Mouse (Mus musculus) neural tube, embryonic 15.5 days (tissue): ENCODE data around the gene Naa35. TPM values are rescaled to one million over a fixed set of nuclear protein-coding genes. Genes with fewer than 3 reads are reported as not detected.

Experiments used
- ATAC-seq: fragments of 200-750 bp; cut with Nextera tagmentation; 2 replicates; pipeline ENCODE4 v1.8.0; 2017; ENCODE audit warnings: mild to moderate bottlenecking, moderate TSS enrichment, moderate library complexity; ENCODE audit not compliant: low FRiP score
- H3K27ac ChIP-seq: fragments of 300-500 bp; sonication (generic); replicated peaks from 2 replicates; pipeline ENCODE4 v1.5.1; 2015; ENCODE audit warnings: mild to moderate bottlenecking, inconsistent platforms
- H3K27me3 ChIP-seq: fragments of 300-500 bp; sonication (generic); replicated peaks from 2 replicates; pipeline ENCODE4 v1.6.1; 2015; ENCODE audit warnings: inconsistent platforms
- H3K36me3 ChIP-seq: fragments of 300-500 bp; sonication (generic); 2 replicates; pipeline ENCODE4 v1.6.1; 2015; ENCODE audit warnings: inconsistent platforms
- H3K4me1 ChIP-seq: fragments of 300-500 bp; sonication (generic); 2 replicates; pipeline ENCODE4 v1.6.1; 2015; ENCODE audit warnings: inconsistent platforms
- H3K4me2 ChIP-seq: fragments of 300-500 bp; sonication (generic); 2 replicates; pipeline ENCODE4 v1.6.1; 2015; ENCODE audit warnings: inconsistent platforms, mild to moderate bottlenecking, moderate library complexity
- H3K4me3 ChIP-seq: fragments of 300-500 bp; sonication (generic); replicated peaks from 2 replicates; pipeline ENCODE4 v1.5.1; 2015; ENCODE audit warnings: mild to moderate bottlenecking, inconsistent platforms
- H3K9ac ChIP-seq: fragments of 300-500 bp; sonication (generic); replicated peaks from 2 replicates; pipeline ENCODE4 v1.6.1; 2015; ENCODE audit warnings: mild to moderate bottlenecking, inconsistent platforms
- H3K9me3 ChIP-seq: fragments of 300-500 bp; sonication (generic); replicated peaks from 2 replicates; pipeline ENCODE4 v1.6.1; 2016; ENCODE audit warnings: inconsistent platforms
- WGBS: fragments of 180-500 bp; shearing (Covaris S2); methylation state at CpG from one replicate; pipeline ENCODE4 v1.1.7; 2015; ENCODE audit warnings: mixed read lengths; 5-methylcytosine and 5-hydroxymethylcytosine counted together
- polyA plus RNA-seq: library from polyadenylated mRNA; unstranded; fragments of >200 nt; fragmentation: Nextera tagmentation; extraction: Ambion mirVana; gene quantifications from 2 replicates; pipeline ENCODE4 v1.2.1, GENCODE M21; 2015

Gene Naa35
- polyA plus RNA-seq, 1 experiment from 2014 or later: 131 TPM

DNA sequence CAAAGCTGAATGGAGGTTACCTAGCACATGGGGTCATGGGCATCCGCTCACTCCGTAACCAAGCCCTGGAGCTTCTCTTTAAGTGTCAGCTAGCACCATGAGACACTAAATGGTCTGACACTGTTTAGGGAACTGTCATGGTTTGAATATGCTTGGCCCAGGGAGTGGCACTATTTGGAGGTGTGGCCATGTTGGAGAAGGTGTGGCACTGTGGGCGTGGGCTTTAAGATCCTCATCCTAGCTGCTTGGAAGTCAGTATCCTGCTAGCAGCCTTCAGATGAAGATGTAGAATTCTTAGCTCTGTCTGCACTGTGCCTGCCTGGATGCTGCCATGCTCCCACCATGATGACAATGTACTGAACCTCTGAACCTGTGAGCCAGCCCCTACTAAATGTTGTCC lies 75.3 kb downstream of the Naa35 start:
- no peak overlapping the region for H3K9ac ChIP-seq
- 98% methylated on average over 3 of the region's 3 CpGs for WGBS
- H3K4me3 ChIP-seq: no peak overlapping the region
- H3K9me3 ChIP-seq: no peaks in the 10 kb centered on the region
- peaks cover 10% of the 10 kb centered on the region for H3K4me1 ChIP-seq
- H3K36me3 ChIP-seq: peaks cover 10% of the 10 kb centered on the region
- H3K27ac ChIP-seq: no peak overlapping the region
- H3K27me3 ChIP-seq: no peaks in the 10 kb centered on the region
- no peak overlapping the region for H3K4me2 ChIP-seq
- ATAC-seq: no peak

GRCm38 (mm10) chr13:59661387-59661786 lies 76.3 kb downstream of the Naa35 start:
- peaks cover 10% of the 10 kb centered on the region for H3K36me3 ChIP-seq
- no peak overlapping the region for H3K9ac ChIP-seq
- no peak for ATAC-seq
- H3K4me2 ChIP-seq: no peak overlapping the region
- H3K27ac ChIP-seq: no peak overlapping the region
- no peak overlapping the region for H3K4me3 ChIP-seq
- H3K4me1 ChIP-seq: peaks cover 10% of the 10 kb centered on the region
- no peaks in the 10 kb centered on the region for H3K27me3 ChIP-seq
- no peaks in the 10 kb centered on the region for H3K9me3 ChIP-seq
- 91% methylated on average over 8 of the region's 8 CpGs for WGBS

DNA sequence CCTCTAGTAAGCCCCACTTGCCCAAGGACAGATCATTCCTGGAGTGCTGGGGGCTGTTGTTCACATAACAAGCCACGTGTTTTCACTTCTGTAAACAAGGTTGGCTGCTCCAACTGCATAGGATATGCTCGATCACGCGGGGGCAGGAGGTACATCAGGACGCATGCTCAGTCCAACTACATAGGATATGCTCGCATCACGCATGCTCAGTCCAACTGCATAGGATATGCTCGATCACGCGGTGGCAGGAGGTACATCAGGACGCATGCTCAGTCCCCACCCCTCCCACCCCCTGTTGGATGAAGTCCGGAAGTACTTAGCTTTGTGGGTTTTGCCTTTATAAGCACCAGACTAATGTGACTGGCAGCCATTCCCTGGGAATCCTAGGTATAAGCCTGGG lies 76.9 kb downstream of the Naa35 start:
- Histone ChIP-seq H3K36me3 (peaks cover 10% of the 10 kb centered on the region), H3K9me3 (no peaks in the 10 kb centered on the region), H3K4me1 (peaks cover 5% of the 10 kb centered on the region), H3K27ac (no peak overlapping the region), H3K4me3 (no peak overlapping the region), H3K27me3 (no peaks in the 10 kb centered on the region), H3K4me2 (no peak overlapping the region), H3K9ac (no peak overlapping the region)
- no peak for ATAC-seq
- 94% methylated on average over 12 of the region's 12 CpGs for WGBS

DNA sequence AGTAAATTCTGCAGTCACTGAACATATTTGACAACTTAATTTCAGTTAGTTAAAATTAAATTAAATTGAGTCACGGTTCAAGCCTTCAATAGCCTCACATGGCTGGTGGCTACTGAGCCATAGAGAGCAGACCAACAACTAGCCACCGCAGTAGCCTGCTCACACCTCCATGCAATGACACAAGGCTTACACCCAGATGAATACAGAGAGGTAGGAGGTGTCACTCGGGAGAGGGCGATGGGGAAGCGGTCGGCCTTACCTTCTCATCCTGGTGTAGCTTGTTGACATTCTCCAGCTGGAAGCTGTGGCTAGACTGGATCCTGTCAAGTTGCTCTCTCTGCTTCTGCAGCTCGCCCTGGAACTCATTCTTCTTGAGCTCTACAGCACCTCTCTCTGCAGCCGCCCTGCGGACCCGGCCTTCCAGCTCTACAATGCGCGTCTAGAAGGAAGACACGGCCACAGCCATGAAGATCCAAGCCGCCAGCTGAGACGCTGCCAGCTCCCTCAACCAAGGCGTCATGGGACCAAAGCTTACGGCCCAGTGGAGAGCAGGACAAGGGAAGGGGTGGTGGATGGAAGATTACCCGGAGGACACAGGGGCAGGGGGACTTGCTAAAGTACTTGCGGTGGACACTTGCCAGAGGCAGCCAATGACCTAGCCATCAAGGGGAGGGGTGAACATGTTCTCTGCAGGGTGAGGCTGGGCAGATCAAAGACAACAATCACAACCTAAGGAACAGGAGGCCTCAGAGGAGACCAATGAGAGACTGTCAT lies 79.1 kb downstream of the Naa35 start:
- WGBS: 95% methylated on average over 19 of the region's 19 CpGs
- ATAC-seq: no peak
- Histone ChIP-seq H3K4me2 (no peak overlapping the region), H3K9me3 (no peaks in the 10 kb centered on the region), H3K36me3 (peaks cover 10% of the 10 kb centered on the region), H3K4me3 (no peak overlapping the region), H3K9ac (no peak overlapping the region), H3K4me1 (peaks cover 3% of the 10 kb centered on the region; the same call in 1 of the 2 replicates), H3K27ac (no peak overlapping the region), H3K27me3 (no peaks in the 10 kb centered on the region)

GRCm38 (mm10) chr13:59667763-59668162 lies 82.7 kb downstream of the Naa35 start:
- 78% methylated on average over 5 of the region's 5 CpGs for WGBS
- ATAC-seq: no peak

DNA sequence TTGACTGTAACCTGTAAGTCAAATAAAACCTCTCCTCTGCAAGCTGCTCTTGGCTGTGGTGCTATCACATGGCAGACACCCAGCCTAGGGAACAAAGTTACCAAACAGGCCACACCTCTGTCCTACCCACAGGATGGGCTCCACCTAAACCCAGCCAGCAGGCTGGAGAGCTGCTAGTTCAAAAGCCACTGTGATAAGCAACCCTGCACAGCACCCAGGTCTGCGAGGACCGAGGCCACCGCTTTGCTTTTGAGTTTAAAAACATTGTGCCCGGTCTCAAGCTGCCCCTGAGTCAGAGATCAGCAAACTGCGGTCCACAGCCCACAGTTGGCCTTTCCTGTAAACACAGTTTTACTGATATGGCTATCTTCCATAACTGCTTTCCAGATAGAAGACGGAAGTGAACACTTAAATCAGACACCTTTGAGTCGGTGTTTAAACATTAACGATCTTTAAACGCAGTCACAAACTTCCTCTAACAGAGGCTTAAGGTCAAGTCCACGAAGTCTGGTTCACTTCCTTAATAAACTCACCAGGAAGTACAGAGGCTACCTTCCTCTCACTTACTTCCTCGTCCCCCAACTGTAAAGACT lies 83.5 kb downstream of the Naa35 start:
- H3K9ac ChIP-seq: no peak overlapping the region

More at GRCm38 (mm10) chr13:59667763-59668162, 82.7 kb downstream of the Naa35 start:
- H3K4me2 ChIP-seq: no peak overlapping the region
- H3K9ac ChIP-seq: no peak overlapping the region
- peaks cover 13% of the 10 kb centered on the region; the same call in 1 of the 2 replicates for H3K4me1 ChIP-seq
- H3K9me3 ChIP-seq: no peaks in the 10 kb centered on the region
- no peak overlapping the region for H3K27ac ChIP-seq
- H3K27me3 ChIP-seq: no peaks in the 10 kb centered on the region
- peaks cover 10% of the 10 kb centered on the region for H3K36me3 ChIP-seq
- no peak overlapping the region for H3K4me3 ChIP-seq

DNA sequence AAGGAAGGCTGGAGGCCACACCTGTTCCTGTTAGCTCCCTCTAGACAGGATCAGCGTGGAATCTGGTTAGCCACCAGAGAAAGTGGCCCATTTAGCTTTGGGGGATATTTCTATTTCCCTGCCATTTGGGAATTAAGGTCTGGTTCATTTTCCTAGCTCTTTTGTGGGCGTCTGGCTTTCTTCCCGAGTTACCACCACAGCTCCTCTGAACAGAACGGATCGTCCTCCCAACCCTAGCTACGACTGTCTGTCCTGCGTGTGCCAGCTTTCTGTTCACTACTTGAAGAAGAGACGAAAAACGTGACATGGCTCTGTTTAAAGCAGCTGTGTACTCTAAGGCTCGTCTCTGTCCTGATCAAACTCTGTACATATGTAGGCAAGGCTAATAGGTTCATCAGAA lies 84.9 kb downstream of the Naa35 start:
- H3K27ac ChIP-seq: no peak overlapping the region
- ATAC-seq: no peak
- H3K4me2 ChIP-seq: no peak overlapping the region
- no peaks in the 10 kb centered on the region for H3K27me3 ChIP-seq
- H3K9ac ChIP-seq: no peak overlapping the region
- peaks cover 30% of the 10 kb centered on the region for H3K4me1 ChIP-seq
- H3K9me3 ChIP-seq: no peaks in the 10 kb centered on the region
- no peaks in the 10 kb centered on the region; the same call in 1 of the 2 replicates for H3K36me3 ChIP-seq
- 71% methylated on average over 10 of the region's 10 CpGs for WGBS
- no peak overlapping the region for H3K4me3 ChIP-seq

More for the DNA sequence above, 83.5 kb downstream of the Naa35 start:
- H3K36me3 ChIP-seq: peaks cover 6% of the 10 kb centered on the region
- no peaks in the 10 kb centered on the region for H3K9me3 ChIP-seq
- H3K27ac ChIP-seq: peak overlapping the region; percentile 51; the same call in 1 of the 2 replicates
- no peaks in the 10 kb centered on the region for H3K27me3 ChIP-seq
- no peak overlapping the region for H3K4me2 ChIP-seq
- peaks cover 18% of the 10 kb centered on the region for H3K4me1 ChIP-seq
- H3K4me3 ChIP-seq: no peak overlapping the region
- 83% methylated on average over 11 of the region's 11 CpGs for WGBS
- ATAC-seq: no peak

GRCm38 (mm10) chr13:59671521-59671920 lies 86.5 kb downstream of the Naa35 start:
- H3K27ac ChIP-seq: no peak overlapping the region
- peaks cover 30% of the 10 kb centered on the region for H3K4me1 ChIP-seq
- H3K27me3 ChIP-seq: no peaks in the 10 kb centered on the region
- WGBS: 62% methylated on average over 2 of the region's 2 CpGs
- no peak overlapping the region for H3K4me3 ChIP-seq
- H3K36me3 ChIP-seq: no peaks in the 10 kb centered on the region
- H3K9me3 ChIP-seq: no peaks in the 10 kb centered on the region
- ATAC-seq: no peak
- H3K9ac ChIP-seq: no peak overlapping the region
- no peak overlapping the region for H3K4me2 ChIP-seq

DNA sequence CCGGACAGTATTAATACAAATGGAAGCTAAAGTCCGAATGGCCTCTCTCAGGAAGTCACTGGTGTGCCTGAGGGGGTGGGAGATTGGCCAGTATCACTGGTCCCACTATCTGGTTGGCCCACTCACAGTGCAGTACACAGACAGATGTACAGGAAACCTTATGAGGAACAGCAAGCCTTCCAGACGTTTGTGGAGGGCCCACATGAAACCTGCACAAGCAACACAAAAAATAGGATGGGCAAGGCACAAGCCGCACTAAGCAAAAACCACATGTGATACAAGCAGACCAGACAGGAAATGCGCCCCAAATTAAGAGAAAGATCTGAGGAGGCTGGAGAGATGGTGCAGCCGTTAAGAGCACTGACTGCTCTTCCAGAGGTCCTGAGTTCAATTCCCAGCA lies 87.2 kb downstream of the Naa35 start:
- 54% methylated on average over 6 of the region's 6 CpGs for WGBS

GRCm38 (mm10) chr13:59673597-59673996 lies 88.5 kb downstream of the Naa35 start:
- Histone ChIP-seq H3K4me1 (peaks cover 26% of the 10 kb centered on the region), H3K4me2 (peak overlapping the region; percentile 79), H3K4me3 (no peak overlapping the region), H3K27ac (no peak overlapping the region), H3K36me3 (no peaks in the 10 kb centered on the region), H3K9ac (no peak overlapping the region), H3K27me3 (no peaks in the 10 kb centered on the region), H3K9me3 (no peaks in the 10 kb centered on the region)
- 19% methylated on average over 7 of the region's 7 CpGs for WGBS
- no peak for ATAC-seq

More for the DNA sequence above, 87.2 kb downstream of the Naa35 start:
- Histone ChIP-seq H3K4me3 (no peak overlapping the region), H3K4me2 (no peak overlapping the region), H3K4me1 (peaks cover 30% of the 10 kb centered on the region), H3K27me3 (no peaks in the 10 kb centered on the region), H3K9ac (no peak overlapping the region), H3K9me3 (no peaks in the 10 kb centered on the region), H3K27ac (no peak overlapping the region), H3K36me3 (no peaks in the 10 kb centered on the region)
- ATAC-seq: no peak

DNA sequence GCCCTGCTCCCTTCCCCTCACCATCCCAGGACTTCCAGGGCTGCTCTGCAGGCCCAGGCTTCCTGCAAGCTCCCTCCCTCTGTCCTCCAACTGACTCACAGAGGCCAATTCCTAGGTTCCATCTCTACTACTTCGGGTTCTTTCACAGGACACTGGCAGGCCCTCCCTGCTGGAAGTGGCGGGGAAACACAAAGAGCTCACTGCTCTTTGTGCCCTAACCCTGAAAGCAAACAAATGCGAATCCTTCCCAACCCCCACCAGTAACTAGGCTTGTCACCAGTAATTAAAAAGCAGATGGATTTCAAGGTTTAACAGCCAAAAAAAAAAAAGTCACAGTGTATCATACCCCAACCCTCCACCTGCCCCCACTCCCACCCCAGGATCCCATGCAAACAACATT lies 89.2 kb downstream of the Naa35 start:
- WGBS: 2% methylated on average over 3 of the region's 3 CpGs
- Histone ChIP-seq H3K9me3 (no peaks in the 10 kb centered on the region), H3K4me1 (peaks cover 26% of the 10 kb centered on the region), H3K9ac (0 out of 2 replicates have a peak overlapping the region, but pooled peaks have one; percentile 17), H3K4me3 (peak overlapping the region; percentile 84), H3K27ac (peak overlapping the region; percentile 54), H3K36me3 (no peaks in the 10 kb centered on the region), H3K4me2 (peak overlapping the region; percentile 79), H3K27me3 (no peaks in the 10 kb centered on the region)
- no peak for ATAC-seq

- H3K9me3 ChIP-seq: no peaks in the 10 kb centered on the region
- H3K27ac ChIP-seq: peak overlapping the region; percentile 62
- no peaks in the 10 kb centered on the region for H3K36me3 ChIP-seq
- H3K9ac ChIP-seq: peak overlapping the region; percentile 75
- under 1% methylated on average over 13 of the region's 13 CpGs for WGBS
- no peak for ATAC-seq
- peak overlapping the region; percentile 79 for H3K4me2 ChIP-seq
- H3K27me3 ChIP-seq: no peaks in the 10 kb centered on the region
- H3K4me1 ChIP-seq: peaks cover 24% of the 10 kb centered on the region
- peak overlapping the region; percentile 84 for H3K4me3 ChIP-seq
Observed at GRCm38 (mm10) chr13:59674761-59675150, 89.7 kb downstream of the Naa35 start.
